Mouse (Mus musculus): Measurements from ENCODE around the gene Notch4. TPM values are rescaled to one million over a fixed set of nuclear protein-coding genes. Genes with fewer than 3 reads are reported as not detected.

The Notch4 gene
- polyA plus RNA-seq, 1 experiment from 2014 or later, result 7.2 TPM

DNA sequence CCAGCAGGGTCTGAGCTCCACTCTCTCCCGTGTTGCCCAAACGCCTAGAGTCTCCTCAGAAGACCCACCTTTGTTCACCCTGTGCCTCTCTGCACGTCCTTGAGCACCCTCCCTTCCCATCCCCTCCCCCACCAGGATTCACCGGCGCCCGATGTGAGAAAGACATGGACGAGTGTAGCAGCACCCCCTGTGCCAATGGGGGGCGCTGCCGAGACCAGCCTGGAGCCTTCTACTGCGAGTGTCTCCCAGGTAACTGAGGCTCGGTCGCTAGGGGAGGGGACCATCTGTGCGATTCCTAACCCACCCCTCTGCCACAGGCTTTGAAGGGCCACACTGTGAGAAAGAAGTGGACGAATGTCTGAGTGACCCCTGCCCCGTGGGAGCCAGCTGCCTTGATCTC lies 8.3 kb downstream of the Notch4 start:
- Histone ChIP-seq H3K9ac (no peak overlapping the region), H3K4me3 (no peak overlapping the region), H3K4me2 (no peak overlapping the region), H3K36me3 (replicated peaks) (no peaks in the 10 kb centered on the region), H3K9me3 (no peaks in the 10 kb centered on the region), H3K27me3 (replicated peaks) (0 out of 2 replicates have a peak, but pooled peaks cover 1% of the 10 kb centered on the region), H3K4me1 (no peaks in the 10 kb centered on the region), H3K27ac (no peak overlapping the region)
- WGBS, result 10% methylated on average over 15 of the region's 15 CpGs
- no peak for ATAC-seq (replicated peaks)

DNA sequence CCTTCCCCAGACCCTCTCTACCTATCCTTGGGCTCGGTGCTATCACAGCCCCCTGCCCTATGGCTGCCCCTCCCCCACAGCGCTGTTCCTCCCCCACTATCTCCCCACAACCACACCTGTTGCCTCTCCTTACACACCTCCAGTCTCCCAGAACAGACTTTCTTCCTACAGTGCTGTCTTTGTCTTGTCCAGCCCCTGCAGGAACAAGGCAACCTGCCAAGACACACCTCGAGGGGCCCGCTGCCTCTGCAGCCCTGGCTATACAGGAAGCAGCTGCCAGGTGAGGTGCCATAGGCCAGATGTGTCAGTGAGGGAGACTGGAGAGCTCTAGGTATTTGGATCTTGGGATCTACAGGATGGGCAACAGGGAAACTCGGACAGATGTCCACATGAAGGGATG lies 12.5 kb downstream of the Notch4 start:
- Histone ChIP-seq H3K4me3 (no peak overlapping the region), H3K36me3 (replicated peaks) (no peaks in the 10 kb centered on the region), H3K4me2 (no peak overlapping the region), H3K9ac (no peak overlapping the region), H3K9me3 (no peaks in the 10 kb centered on the region), H3K27ac (no peak overlapping the region), H3K27me3 (replicated peaks) (no peaks in the 10 kb centered on the region), H3K4me1 (no peaks in the 10 kb centered on the region)
- no peak for ATAC-seq (replicated peaks)
- 72% methylated on average over 5 of the region's 5 CpGs for WGBS

GRCm38 (mm10) chr17:34578070-34578469 lies 14.0 kb downstream of the Notch4 start:
- Histone ChIP-seq H3K27me3 (replicated peaks) (no peaks in the 10 kb centered on the region), H3K36me3 (replicated peaks) (no peaks in the 10 kb centered on the region), H3K9me3 (no peaks in the 10 kb centered on the region), H3K4me3 (no peak overlapping the region), H3K9ac (no peak overlapping the region), H3K4me1 (no peaks in the 10 kb centered on the region), H3K4me2 (no peak overlapping the region), H3K27ac (no peak overlapping the region)
- WGBS, result 86% methylated on average over 3 of the region's 3 CpGs
- ATAC-seq (replicated peaks), result no peak

DNA sequence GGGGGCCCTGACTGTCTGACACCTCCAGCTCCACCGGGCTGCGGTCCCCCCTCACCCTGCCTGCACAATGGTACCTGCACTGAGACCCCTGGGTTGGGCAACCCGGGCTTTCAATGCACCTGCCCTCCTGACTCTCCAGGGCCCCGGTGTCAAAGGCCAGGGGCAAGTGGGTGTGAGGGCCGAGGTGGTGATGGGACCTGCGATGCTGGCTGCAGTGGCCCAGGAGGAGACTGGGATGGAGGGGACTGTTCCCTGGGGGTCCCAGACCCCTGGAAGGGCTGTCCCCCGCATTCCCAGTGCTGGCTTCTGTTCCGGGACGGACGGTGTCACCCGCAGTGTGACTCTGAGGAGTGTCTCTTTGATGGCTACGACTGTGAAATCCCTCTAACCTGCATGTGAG lies 18.5 kb downstream of the Notch4 start:
- Histone ChIP-seq H3K4me3 (no peak overlapping the region), H3K36me3 (replicated peaks) (no peaks in the 10 kb centered on the region), H3K4me2 (no peak overlapping the region), H3K9ac (no peak overlapping the region), H3K9me3 (no peaks in the 10 kb centered on the region), H3K27ac (no peak overlapping the region), H3K4me1 (peaks cover 11% of the 10 kb centered on the region), H3K27me3 (replicated peaks) (no peaks in the 10 kb centered on the region)
- WGBS, result 86% methylated on average over 12 of the region's 12 CpGs
- ATAC-seq (replicated peaks), result no peak

GRCm38 (mm10) chr17:34583397-34583796 lies 19.3 kb downstream of the Notch4 start:
- Histone ChIP-seq H3K4me2 (no peak overlapping the region), H3K4me3 (no peak overlapping the region), H3K27me3 (replicated peaks) (no peaks in the 10 kb centered on the region), H3K27ac (no peak overlapping the region), H3K4me1 (peaks cover 18% of the 10 kb centered on the region), H3K9me3 (no peaks in the 10 kb centered on the region), H3K9ac (no peak overlapping the region), H3K36me3 (replicated peaks) (no peaks in the 10 kb centered on the region)
- 54% methylated on average over 7 of the region's 7 CpGs for WGBS
- no peak for ATAC-seq (replicated peaks)

GRCm38 (mm10) chr17:34583819-34584218 lies 19.8 kb downstream of the Notch4 start:
- 85% methylated on average over 8 of the region's 8 CpGs for WGBS
- peaks cover 21% of the 10 kb centered on the region for H3K4me1 ChIP-seq
- no peak for ATAC-seq (replicated peaks)
- H3K27ac ChIP-seq, result no peak overlapping the region
- no peaks in the 10 kb centered on the region for H3K9me3 ChIP-seq
- no peaks in the 10 kb centered on the region for H3K27me3 ChIP-seq (replicated peaks)
- H3K4me2 ChIP-seq, result no peak overlapping the region
- no peak overlapping the region for H3K9ac ChIP-seq
- H3K4me3 ChIP-seq, result no peak overlapping the region
- H3K36me3 ChIP-seq (replicated peaks), result no peaks in the 10 kb centered on the region

DNA sequence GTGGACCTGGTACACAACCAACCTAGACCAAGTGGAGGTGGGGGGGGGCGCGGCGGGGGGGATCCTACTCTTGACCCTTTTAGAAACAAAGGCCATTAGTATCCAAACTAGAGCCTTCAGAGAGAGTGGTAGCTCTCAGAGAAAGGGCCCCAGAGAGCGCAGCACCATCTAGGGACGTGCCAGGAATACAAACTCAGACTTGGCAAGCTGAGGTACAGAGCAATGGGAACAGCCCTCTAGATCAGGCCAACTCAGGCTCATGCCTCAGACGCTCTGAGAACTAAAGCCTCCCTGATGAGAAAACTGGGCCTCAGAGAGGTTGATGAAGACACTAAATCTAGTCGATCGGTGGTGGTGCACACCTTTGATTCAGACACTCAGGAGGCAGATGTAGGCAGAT lies 21.1 kb downstream of the Notch4 start:
- WGBS, result 90% methylated on average over 8 of the region's 8 CpGs
- Histone ChIP-seq H3K4me3 (no peak overlapping the region), H3K4me2 (no peak overlapping the region), H3K27ac (peak overlapping the region; percentile 100; the same call in 1 of the 2 replicates), H3K9me3 (no peaks in the 10 kb centered on the region), H3K27me3 (replicated peaks) (no peaks in the 10 kb centered on the region), H3K4me1 (peaks cover 28% of the 10 kb centered on the region), H3K9ac (no peak overlapping the region), H3K36me3 (replicated peaks) (no peaks in the 10 kb centered on the region)
- ATAC-seq (replicated peaks), result no peak

- Histone ChIP-seq H3K4me3 (peak overlapping the region; percentile 78), H3K27me3 (replicated peaks) (no peaks in the 10 kb centered on the region), H3K27ac (peak overlapping the region; percentile 100), H3K9me3 (no peaks in the 10 kb centered on the region), H3K9ac (peak overlapping the region; percentile 86), H3K4me2 (peak overlapping the region; percentile 87), H3K4me1 (peaks cover 38% of the 10 kb centered on the region), H3K36me3 (replicated peaks) (no peaks in the 10 kb centered on the region)
- 10% methylated on average over 32 of the region's 32 CpGs for WGBS
- peak; percentile 16 for ATAC-seq (replicated peaks)
Observed at GRCm38 (mm10) chr17:34585877-34586771, 22.1 kb downstream of the Notch4 start.

GRCm38 (mm10) chr17:34586796-34587422 lies 22.8 kb downstream of the Notch4 start:
- ATAC-seq (replicated peaks), result peak; percentile 81
- Histone ChIP-seq H3K36me3 (replicated peaks) (no peaks in the 10 kb centered on the region), H3K4me1 (peaks cover 44% of the 10 kb centered on the region), H3K9ac (peak overlapping the region; percentile 86), H3K27ac (peak overlapping the region; percentile 100), H3K4me3 (peak overlapping the region; percentile 78), H3K4me2 (peak overlapping the region; percentile 87), H3K9me3 (no peaks in the 10 kb centered on the region), H3K27me3 (replicated peaks) (no peaks in the 10 kb centered on the region)
- under 1% methylated on average over 38 of the region's 38 CpGs for WGBS

- H3K27me3 ChIP-seq (replicated peaks), result no peaks in the 10 kb centered on the region
- H3K27ac ChIP-seq, result peak overlapping the region; percentile 100
- peak overlapping the region; percentile 78 for H3K4me3 ChIP-seq
- under 1% methylated on average over 49 of the region's 50 CpGs for WGBS
- no peaks in the 10 kb centered on the region for H3K36me3 ChIP-seq (replicated peaks)
- no peaks in the 10 kb centered on the region for H3K9me3 ChIP-seq
- peak overlapping the region; percentile 86 for H3K9ac ChIP-seq
- peaks cover 44% of the 10 kb centered on the region for H3K4me1 ChIP-seq
- H3K4me2 ChIP-seq, result peak overlapping the region; percentile 87
- ATAC-seq (replicated peaks), result peak; percentile 85
Observed at GRCm38 (mm10) chr17:34587423-34587811, 23.3 kb downstream of the Notch4 start.

DNA sequence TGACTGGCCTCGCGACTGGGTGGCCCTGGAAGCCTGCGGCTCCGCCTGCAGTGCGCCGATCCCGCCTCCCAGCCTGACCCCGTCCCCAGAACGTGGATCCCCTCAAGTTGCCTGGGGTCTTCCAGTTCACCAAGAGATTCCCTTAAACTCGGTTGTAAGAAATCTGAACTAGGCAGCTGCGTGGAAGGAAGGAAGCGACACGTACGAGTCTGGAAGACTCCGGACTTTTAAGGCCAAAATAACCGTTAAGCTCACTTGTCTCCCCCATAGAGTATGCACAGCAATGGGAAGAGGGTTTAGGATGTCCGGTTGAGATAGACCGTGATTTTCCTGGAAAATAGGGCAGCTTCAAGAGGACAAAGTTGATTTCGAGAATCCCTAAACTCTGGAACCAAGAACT lies 23.7 kb downstream of the Notch4 start:
- H3K4me1 ChIP-seq, result peaks cover 44% of the 10 kb centered on the region

DNA sequence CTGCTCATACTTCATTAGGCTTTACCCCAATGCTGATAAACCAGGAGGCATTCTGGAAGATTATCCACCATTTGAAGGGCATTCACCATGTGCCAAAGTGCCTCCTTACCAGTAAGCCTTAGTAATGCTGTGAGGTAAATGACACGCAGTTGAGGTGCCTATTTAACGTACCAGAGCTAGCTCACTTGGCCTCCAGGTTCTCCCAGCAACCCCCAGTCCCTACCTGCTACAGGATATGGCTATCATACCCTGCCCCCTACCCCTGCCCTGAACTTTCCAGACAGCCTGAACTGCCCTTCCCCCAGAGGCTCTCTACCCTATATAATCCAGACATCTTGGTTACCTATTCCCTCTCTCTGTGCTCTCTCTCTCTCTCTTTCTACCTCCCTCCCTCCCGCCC lies 24.7 kb downstream of the Notch4 start:
- Histone ChIP-seq H3K9me3 (no peaks in the 10 kb centered on the region), H3K9ac (no peak overlapping the region), H3K27ac (no peak overlapping the region), H3K4me1 (peaks cover 49% of the 10 kb centered on the region), H3K36me3 (replicated peaks) (no peaks in the 10 kb centered on the region), H3K4me3 (no peak overlapping the region), H3K4me2 (0 out of 2 replicates have a peak overlapping the region, but pooled peaks have one; percentile 14), H3K27me3 (replicated peaks) (no peaks in the 10 kb centered on the region)
- 72% methylated on average over 3 of the region's 3 CpGs for WGBS
- ATAC-seq (replicated peaks), result no peak

More for the DNA sequence above, 23.7 kb downstream of the Notch4 start:
- ATAC-seq (replicated peaks), result no peak
- Histone ChIP-seq H3K36me3 (replicated peaks) (no peaks in the 10 kb centered on the region), H3K9ac (peak overlapping the region; percentile 86), H3K27ac (peak overlapping the region; percentile 100), H3K4me2 (peak overlapping the region; percentile 87), H3K9me3 (no peaks in the 10 kb centered on the region), H3K27me3 (replicated peaks) (no peaks in the 10 kb centered on the region), H3K4me3 (peak overlapping the region; percentile 78)
- 4% methylated on average over 19 of the region's 19 CpGs for WGBS

All from midbrain, embryonic 15.5 days (tissue).